Mouse (Mus musculus) brain, embryonic 14.5 days (tissue): Measurements from ENCODE around the gene Wfdc18.

ENCODE experiments used
- CTCF ChIP-seq: fragments of 200-500 bp; IDR thresholded peaks from 2 replicates; pipeline ENCODE4 v1.5.1; 2012; ENCODE audit warnings: inconsistent platforms, mild to moderate bottlenecking, moderate library complexity, borderline replicate concordance; ENCODE audit not compliant: insufficient read depth, insufficient read length; ENCODE audit errors: extremely low read depth
- POLR2A ChIP-seq: fragments of 200-500 bp; IDR thresholded peaks from 2 replicates; pipeline ENCODE4 v1.6.1; 2012; ENCODE audit warnings: mild to moderate bottlenecking, inconsistent platforms, borderline replicate concordance; ENCODE audit not compliant: poor library complexity, insufficient read depth, insufficient read length, severe bottlenecking; ENCODE audit errors: extremely low read depth

- no peak for TF ChIP-seq POLR2A
- no peak for TF ChIP-seq CTCF
Observed at GRCm38 (mm10) chr11:83754227-83754626, 45.4 kb downstream of the Wfdc18 start.
